Mouse (Mus musculus) liver, embryonic 14.5 days (tissue): Measurements from ENCODE around the gene Cenph. TPM values are rescaled to one million over a fixed set of nuclear protein-coding genes. Genes with fewer than 3 reads are reported as not detected.
"Not testable (repeated sequence)": the region's sequence is repeated elsewhere in the genome, so short reads cannot be mapped to it uniquely, and the experiment has no call there.

Experiments
- ATAC-seq: fragments of 200-750 bp; cut with Nextera tagmentation; 2 replicates; pipeline ENCODE4 v1.8.0; 2017; ENCODE audit warnings: moderate number of reproducible peaks, mild to moderate bottlenecking, moderate library complexity; ENCODE audit not compliant: insufficient read depth
- DNase-seq, 3 experiments: peaks; one replicate each; pipeline ENCODE4 v3.0.0-alpha.2; 2012 to 2013; ENCODE audit warnings: low read depth in 3 of 3, low spot score in 3 of 3
- H3K27ac ChIP-seq: fragments of 300-500 bp; sonication (generic); 2 replicates; pipeline ENCODE4 v1.5.1; 2014; ENCODE audit warnings: moderate library complexity, mild to moderate bottlenecking, control low read depth, inconsistent platforms
- H3K27me3 ChIP-seq: fragments of 300-500 bp; sonication (generic); 2 replicates; pipeline ENCODE4 v1.6.1; 2014; ENCODE audit warnings: mild to moderate bottlenecking, low read length, moderate library complexity; ENCODE audit not compliant: control insufficient read depth, insufficient read depth
- H3K36me3 ChIP-seq: fragments of 300-500 bp; sonication (generic); replicated peaks from 2 replicates; pipeline ENCODE4 v1.6.1; 2014; ENCODE audit warnings: low read depth; ENCODE audit not compliant: control insufficient read depth, insufficient read depth
- H3K4me1 ChIP-seq, 2 experiments: fragments of 200-500 bp in 1 of 2; fragments of 300-500 bp in 1 of 2; sonication (generic) in 1 of 2; replicated peaks; 2 replicates each; pipeline ENCODE4 v1.6.1; 2012 to 2014; ENCODE audit warnings: antibody characterized with exemption in 1 of 2, inconsistent platforms in 1 of 2, low read length in 1 of 2; ENCODE audit not compliant: control insufficient read depth in 2 of 2, insufficient read depth in 2 of 2
- H3K4me2 ChIP-seq: fragments of 300-500 bp; sonication (generic); 2 replicates; pipeline ENCODE4 v1.6.1; 2014; ENCODE audit warnings: low read depth, mild to moderate bottlenecking, control low read depth, moderate library complexity
- H3K4me3 ChIP-seq, 2 experiments: fragments of 200-500 bp in 1 of 2; fragments of 300-500 bp in 1 of 2; sonication (generic) in 1 of 2; 2 replicates each; pipeline ENCODE4 v1.5.1; 2012 to 2014; ENCODE audit warnings: low read depth in 2 of 2, low read length in 2 of 2, mild to moderate bottlenecking in 2 of 2, control low read depth in 1 of 2, inconsistent platforms in 1 of 2, moderate library complexity in 1 of 2; ENCODE audit not compliant: insufficient read depth in 1 of 2
- H3K9ac ChIP-seq: fragments of 300-500 bp; sonication (generic); replicated peaks from 2 replicates; pipeline ENCODE4 v1.6.1; 2014; ENCODE audit warnings: mild to moderate bottlenecking, control low read depth, moderate library complexity
- H3K9me3 ChIP-seq: fragments of 300-500 bp; sonication (generic); 2 replicates; pipeline ENCODE4 v1.6.1; 2016; ENCODE audit warnings: low read length, mixed read lengths; ENCODE audit not compliant: control insufficient read depth
- CTCF ChIP-seq: IDR thresholded peaks from 2 replicates; pipeline ENCODE4 v1.5.1; 2016; ENCODE audit warnings: antibody characterized with exemption, low read depth, control low read depth
- EP300 ChIP-seq: IDR thresholded peaks from 2 replicates; pipeline ENCODE4 v1.6.1; 2016; ENCODE audit warnings: antibody characterized with exemption, low read depth
- WGBS: fragments of 180-500 bp; shearing (Covaris S2); extraction: QIAGEN DNeasy Blood & Tissue Kit; methylation state at CpG from one replicate; pipeline ENCODE4 v1.1.7; 2014; ENCODE audit not compliant: insufficient replicate concordance; 5-methylcytosine and 5-hydroxymethylcytosine counted together
- polyA plus RNA-seq, 2 experiments: library from polyadenylated mRNA; depleted of rRNA in 1 of 2; stranded (reverse) in 1 of 2; unstranded in 1 of 2; fragments of >200 nt; fragmentation: Nextera tagmentation in 1 of 2; extraction: Ambion mirVana in 1 of 2; gene quantifications; 2 replicates each; pipeline versions ENCODE4 v1.2.1 to v1.2.3; 2012 to 2014

The Cenph gene
- polyA plus RNA-seq, 2 experiments, result 26.6 to 40.3 TPM

DNA sequence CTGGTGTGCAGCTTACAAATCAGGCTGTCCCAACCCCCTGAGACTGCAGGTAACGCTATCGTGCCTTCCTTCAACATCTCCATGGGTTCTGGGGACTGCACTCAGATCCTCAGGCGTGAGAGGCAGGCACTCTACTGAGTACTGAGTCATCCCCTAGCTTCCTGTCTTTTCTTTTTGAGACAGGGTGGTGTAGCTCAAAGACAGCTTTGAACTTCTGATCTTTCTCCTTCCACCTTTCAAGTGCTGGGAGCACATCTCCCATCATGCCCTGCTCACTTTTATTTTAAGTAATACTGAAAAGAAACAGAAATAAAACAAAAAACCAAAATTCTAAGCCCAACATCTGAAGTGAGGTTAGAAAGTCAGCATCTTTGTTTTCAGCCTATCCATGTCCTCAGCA, 30.1 kb upstream of the Cenph start:
- H3K4me2 ChIP-seq, result no peak overlapping the region
- WGBS, result 89% methylated on average over 3 of the region's 3 CpGs
- H3K9ac ChIP-seq, result no peak overlapping the region
- no peak overlapping the region for H3K27ac ChIP-seq
- H3K4me1 ChIP-seq, result no peaks in the 10 kb centered on the region
- no peaks in the 10 kb centered on the region for H3K27me3 ChIP-seq
- DNase-seq (no peak), ATAC-seq (no peak)
- no peak overlapping the region for H3K4me3 ChIP-seq
- TF ChIP-seq EP300 (no peak), CTCF (no peak)
- no peaks in the 10 kb centered on the region for H3K9me3 ChIP-seq
- peaks cover 52% of the 10 kb centered on the region for H3K36me3 ChIP-seq

- TF ChIP-seq CTCF, result no peak
- no peak for TF ChIP-seq EP300
- no peak overlapping the region for H3K27ac ChIP-seq
- H3K4me3 ChIP-seq, result no peak overlapping the region
- no peaks in the 10 kb centered on the region for H3K27me3 ChIP-seq
- no peak overlapping the region for H3K9ac ChIP-seq
- no peak for DNase-seq
- H3K9me3 ChIP-seq, result no peaks in the 10 kb centered on the region
- 72% methylated on average over 6 of the region's 6 CpGs for WGBS
- ATAC-seq, result no peak
- no peaks in the 10 kb centered on the region for H3K4me1 ChIP-seq
- no peaks in the 10 kb centered on the region; the same call in none of the 2 replicates for H3K36me3 ChIP-seq
- no peak overlapping the region for H3K4me2 ChIP-seq
Measured at GRCm38 (mm10) chr13:100797171-100797570, 21.5 kb upstream of the Cenph start.

DNA sequence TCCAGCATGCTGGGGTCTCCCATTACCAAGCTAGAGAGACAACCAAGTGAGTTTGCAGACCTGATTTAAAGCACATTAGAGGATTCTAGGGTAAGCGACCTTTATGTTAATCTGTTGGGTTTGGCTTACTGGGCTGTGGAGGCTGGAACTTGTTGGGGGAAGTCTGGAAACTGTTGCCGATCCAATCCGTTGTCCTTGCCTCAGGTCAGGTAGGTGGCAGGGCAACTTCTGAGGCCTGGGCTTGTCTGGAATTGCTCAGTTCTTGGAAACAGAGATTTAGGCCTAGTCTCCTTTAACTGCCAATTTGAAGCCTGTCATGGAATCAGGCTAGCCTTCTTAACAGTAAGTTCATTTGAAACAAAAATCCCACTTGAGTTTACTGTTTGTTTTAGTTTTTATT, 13.4 kb upstream of the Cenph start:
- Histone ChIP-seq H3K9ac (no peak overlapping the region), H3K27me3 (no peaks in the 10 kb centered on the region), H3K4me3 (no peak overlapping the region), H3K4me2 (no peak overlapping the region), H3K27ac (no peak overlapping the region), H3K9me3 (no peaks in the 10 kb centered on the region), H3K36me3 (peaks cover 15% of the 10 kb centered on the region), H3K4me1 (peaks cover 13 to 14% of the 10 kb centered on the region in 2 experiments)
- TF ChIP-seq CTCF, result no peak
- no peak for TF ChIP-seq EP300
- DNase-seq, result no peak
- ATAC-seq, result no peak
- WGBS, result 68% methylated on average over 3 of the region's 3 CpGs

GRCm38 (mm10) chr13:100788057-100788456, 12.4 kb upstream of the Cenph start:
- H3K27me3 ChIP-seq, H3K4me3 ChIP-seq, H3K9me3 ChIP-seq, DNase-seq, H3K27ac ChIP-seq, H3K9ac ChIP-seq, H3K4me2 ChIP-seq, ATAC-seq: not testable (repeated sequence)
- 86% methylated on average over 11 of the region's 14 CpGs for WGBS
- Histone ChIP-seq H3K4me1 (peaks cover 19 to 22% of the 10 kb centered on the region in 2 experiments), H3K36me3 (peaks cover 25% of the 10 kb centered on the region)

GRCm38 (mm10) chr13:100787316-100788010, 11.8 kb upstream of the Cenph start:
- H3K4me2 ChIP-seq, result no peak overlapping the region
- H3K9me3 ChIP-seq, result no peaks in the 10 kb centered on the region
- 77% methylated on average over 6 of the region's 6 CpGs for WGBS
- TF ChIP-seq EP300, result no peak
- no peak for TF ChIP-seq CTCF
- H3K4me3 ChIP-seq, result no peak overlapping the region
- no peak overlapping the region for H3K27ac ChIP-seq
- H3K27me3 ChIP-seq, result no peaks in the 10 kb centered on the region
- H3K9ac ChIP-seq, result no peak overlapping the region
- peaks cover 31% of the 10 kb centered on the region for H3K36me3 ChIP-seq
- peaks cover 19 to 23% of the 10 kb centered on the region in 2 experiments for H3K4me1 ChIP-seq
- DNase-seq (no peak), ATAC-seq (no peak)
